Mouse (Mus musculus): ENCODE results near the gene Pde4a.

GRCm38 (mm10) chr9:21249629-21250508 lies 84.4 kb downstream of the Pde4a start:
- TF ChIP-seq CTCF (IDR thresholded peaks at IDR 0.05; ENCODE audit: control insufficient read depth, insufficient read depth, insufficient read length) (no peak), MAX (IDR thresholded peaks at IDR 0.05) (no peak), CEBPB (IDR thresholded peaks at IDR 0.05; ENCODE audit: low read depth) (no peak), MYOG (IDR thresholded peaks at IDR 0.05; ENCODE audit: control insufficient read depth, extremely low read depth, insufficient read length) (no peak), FOSL1 (IDR thresholded peaks at IDR 0.05; ENCODE audit: insufficient read depth, low read length, poor library complexity, severe bottlenecking) (no peak)

All from C2C12 (cell line).